Mouse (Mus musculus): ENCODE results near the gene Commd4. TPM values are rescaled to one million over a fixed set of nuclear protein-coding genes. Genes with fewer than 3 reads are reported as not detected.

Commd4 gene
- polyA plus RNA-seq, 1 experiment, result 150 TPM

DNA sequence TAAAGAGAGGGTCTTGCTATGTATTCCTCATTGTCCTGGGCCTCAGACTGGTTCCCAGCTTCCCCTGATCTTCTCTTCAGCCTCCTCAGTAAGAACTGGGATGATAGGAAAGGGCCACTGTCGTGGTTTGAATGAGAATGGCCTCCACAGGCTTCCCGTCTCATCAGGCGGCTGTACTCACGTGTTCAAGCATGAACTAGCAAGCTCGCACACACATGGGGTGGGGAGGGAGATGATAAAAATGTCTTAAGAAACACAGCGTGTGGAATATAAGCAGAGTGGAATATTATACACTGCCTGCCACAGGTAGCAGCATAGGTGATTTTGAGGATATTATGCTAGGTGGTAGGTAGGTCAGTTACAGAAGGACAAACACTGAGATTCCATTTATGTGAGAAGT, 9.1 kb downstream of the Commd4 start:
- no peak for DNase-seq
- Histone ChIP-seq H3K27ac (ENCODE audit: insufficient read depth, low read length) (peak overlapping the region; percentile 39; the same call in 1 of the 2 replicates), H3K27me3 (ENCODE audit: control insufficient read depth, insufficient read depth, low read length) (no peaks in the 10 kb centered on the region), H3K4me3 (replicated peaks; ENCODE audit: insufficient read depth, low read depth, low read length) (peak overlapping the region; percentile 68), H3K4me1 (ENCODE audit: control insufficient read depth, insufficient read depth, low read length) (peaks cover 9% of the 10 kb centered on the region; the same call in 1 of the 2 replicates)
- 59% methylated on average over 6 of the region's 6 CpGs for WGBS
- TF ChIP-seq POLR2A (IDR thresholded peaks at IDR 0.05; ENCODE audit: borderline replicate concordance, insufficient read depth, low read length), result no peak
- TF ChIP-seq CTCF (IDR thresholded peaks at IDR 0.05; ENCODE audit: borderline replicate concordance, insufficient read depth, low read depth, low read length), result no peak

DNA sequence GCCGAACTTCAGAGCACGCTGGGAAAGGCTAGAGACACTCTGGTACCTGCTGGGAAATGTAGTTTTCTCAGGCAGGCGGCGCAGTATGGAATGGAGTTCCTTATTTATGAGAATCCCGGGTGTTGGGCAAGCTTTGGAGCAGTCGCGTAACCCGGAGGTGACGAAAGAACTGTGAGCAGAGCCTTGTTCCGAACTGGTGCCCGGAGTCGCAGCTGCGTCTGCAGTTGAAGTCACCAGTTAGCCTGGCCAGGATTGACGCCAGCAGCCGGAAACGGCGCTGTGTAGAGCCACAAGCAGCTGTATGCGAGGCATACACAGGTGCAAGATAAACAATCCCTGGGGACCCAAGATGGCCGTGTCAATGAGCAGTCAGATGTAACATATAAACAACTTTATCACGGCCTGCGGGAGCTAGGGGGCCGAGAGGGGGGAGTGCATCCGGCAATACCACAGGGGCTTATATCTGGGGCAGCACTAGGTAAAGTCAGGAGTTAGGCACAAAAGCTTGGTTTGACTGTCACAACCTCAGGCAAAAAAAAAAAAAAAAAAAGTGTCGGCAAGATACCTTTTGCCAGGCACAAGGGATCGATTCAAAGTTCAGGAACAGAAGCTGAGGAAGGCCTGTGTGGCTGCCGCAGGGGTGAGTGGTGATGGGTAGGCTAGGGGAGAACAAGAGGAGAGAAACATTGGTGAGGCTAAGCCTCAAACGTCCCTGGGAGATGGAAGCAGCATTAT, 9.8 kb downstream of the Commd4 start, which contains the start of gene Neil1:
Gene Neil1, minus strand, starts transcription at position 162 of the 735 bp plus-strand sequence.
- Histone ChIP-seq H3K27ac (ENCODE audit: insufficient read depth, low read length) (peak within 1 kb of the TSS; percentile 93), H3K4me1 (ENCODE audit: control insufficient read depth, insufficient read depth, low read length) (peaks cover 9% of the 10 kb centered on the region; the same call in 1 of the 2 replicates), H3K4me3 (replicated peaks; ENCODE audit: insufficient read depth, low read depth, low read length) (peak within 1 kb of the TSS; percentile 68), H3K27me3 (ENCODE audit: control insufficient read depth, insufficient read depth, low read length) (no peaks in the 10 kb centered on the region)
- DNase-seq, result peak; percentile 90 to 94
- WGBS, result under 1% methylated on average over 27 of the region's 27 CpGs
- peak; percentile 83; the same call in 1 of the 2 replicates for TF ChIP-seq POLR2A (IDR thresholded peaks at IDR 0.05; ENCODE audit: borderline replicate concordance, insufficient read depth, low read length)
- TF ChIP-seq CTCF (IDR thresholded peaks at IDR 0.05; ENCODE audit: borderline replicate concordance, insufficient read depth, low read depth, low read length), result no peak

DNA sequence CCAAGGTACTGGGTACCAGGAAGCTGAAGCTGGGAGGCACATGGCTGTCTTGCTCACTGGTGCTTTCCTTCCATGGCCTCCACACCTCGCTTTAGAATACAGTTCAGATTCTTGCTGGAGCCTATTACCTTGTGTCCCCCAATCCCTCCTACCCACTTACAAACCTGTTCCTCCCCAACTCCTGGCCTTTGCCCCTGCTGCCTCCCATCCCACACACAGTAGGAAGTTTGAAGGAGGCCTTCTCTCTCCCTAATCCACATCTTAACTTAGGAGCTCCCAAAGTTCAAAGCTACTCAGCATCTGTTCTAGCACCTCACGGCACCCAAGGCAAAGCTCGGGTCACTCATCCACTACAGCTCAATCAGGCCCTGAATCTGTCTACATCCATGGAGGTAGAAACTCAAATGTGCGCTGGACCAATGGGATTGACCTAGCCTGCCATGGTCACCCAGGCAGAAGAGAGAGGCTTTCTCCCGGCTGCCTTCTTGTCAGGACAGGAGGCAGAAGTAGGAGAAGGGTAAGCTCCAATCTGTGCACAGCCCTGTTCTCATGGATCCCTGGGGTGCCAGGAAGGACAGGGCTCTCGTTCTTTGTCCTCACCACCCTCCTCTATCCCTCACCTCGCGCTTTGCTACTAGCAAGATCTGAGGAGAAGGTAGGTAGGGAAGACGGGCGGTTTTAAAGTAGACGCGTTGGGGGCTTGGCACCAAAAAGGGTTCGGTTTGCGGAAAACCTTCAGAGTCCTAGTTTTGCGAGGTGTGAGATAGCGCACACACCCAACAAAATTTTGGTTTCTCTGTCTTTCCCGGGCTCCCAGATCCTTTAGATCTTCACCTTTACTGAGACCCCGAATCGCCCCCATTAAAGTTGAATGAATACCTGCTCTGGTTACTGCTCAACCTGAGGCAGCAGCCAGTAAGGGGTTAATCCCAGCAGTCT, 10.7 kb downstream of the Commd4 start:
- TF ChIP-seq CTCF (IDR thresholded peaks at IDR 0.05; ENCODE audit: borderline replicate concordance, insufficient read depth, low read depth, low read length), result no peak
- TF ChIP-seq POLR2A (IDR thresholded peaks at IDR 0.05; ENCODE audit: borderline replicate concordance, insufficient read depth, low read length), result no peak
- WGBS, result 7% methylated on average over 19 of the region's 19 CpGs
- peak; percentile 53 to 60 for DNase-seq

DNA sequence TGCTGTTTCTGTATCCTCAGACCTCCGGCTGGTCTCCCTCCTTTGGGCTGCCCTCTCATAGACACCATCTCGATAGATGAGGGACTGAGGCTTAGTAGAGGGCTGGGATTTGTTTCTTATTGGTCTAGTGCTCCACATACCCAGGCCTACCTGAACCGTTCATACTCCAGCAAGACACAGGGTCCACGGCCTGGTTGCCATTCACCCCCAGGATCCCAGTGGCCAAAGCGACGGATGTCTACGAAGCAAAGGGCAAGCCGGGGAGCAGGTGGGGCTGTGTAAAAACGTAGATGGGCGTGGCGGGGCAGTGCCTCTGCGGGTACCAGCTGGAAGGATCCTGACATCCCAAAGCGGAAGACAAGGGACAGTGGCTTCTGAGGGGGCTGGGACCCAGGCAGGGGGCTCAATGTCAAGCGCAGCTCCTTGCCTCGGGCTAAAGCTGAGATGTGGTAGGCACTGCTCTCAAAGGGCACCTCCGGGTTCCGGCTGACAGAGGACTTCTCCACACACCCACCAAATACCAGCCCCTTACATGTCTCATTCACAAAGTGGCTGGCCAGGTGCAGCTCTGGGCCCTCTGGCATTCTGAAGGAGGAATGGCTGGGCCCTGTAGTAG, 11.6 kb downstream of the Commd4 start:
- no peak for DNase-seq
- TF ChIP-seq POLR2A (IDR thresholded peaks at IDR 0.05; ENCODE audit: borderline replicate concordance, insufficient read depth, low read length), result no peak
- TF ChIP-seq CTCF (IDR thresholded peaks at IDR 0.05; ENCODE audit: borderline replicate concordance, insufficient read depth, low read depth, low read length), result no peak
- Histone ChIP-seq H3K4me1 (ENCODE audit: control insufficient read depth, insufficient read depth, low read length) (peaks cover 9% of the 10 kb centered on the region; the same call in 1 of the 2 replicates), H3K27me3 (ENCODE audit: control insufficient read depth, insufficient read depth, low read length) (no peaks in the 10 kb centered on the region), H3K27ac (ENCODE audit: insufficient read depth, low read length) (0 out of 2 replicates have a peak overlapping the region, but pooled peaks have one; percentile 93), H3K4me3 (replicated peaks; ENCODE audit: insufficient read depth, low read depth, low read length) (no peak overlapping the region)
- 85% methylated on average over 17 of the region's 17 CpGs for WGBS

More for the DNA sequence above, 10.7 kb downstream of the Commd4 start:
- peak overlapping the region; percentile 93 for H3K27ac ChIP-seq (ENCODE audit: insufficient read depth, low read length)
- peak overlapping the region; percentile 68 for H3K4me3 ChIP-seq (replicated peaks; ENCODE audit: insufficient read depth, low read depth, low read length)
- H3K27me3 ChIP-seq (ENCODE audit: control insufficient read depth, insufficient read depth, low read length), result no peaks in the 10 kb centered on the region
- H3K4me1 ChIP-seq (ENCODE audit: control insufficient read depth, insufficient read depth, low read length), result peaks cover 9% of the 10 kb centered on the region; the same call in 1 of the 2 replicates

DNA sequence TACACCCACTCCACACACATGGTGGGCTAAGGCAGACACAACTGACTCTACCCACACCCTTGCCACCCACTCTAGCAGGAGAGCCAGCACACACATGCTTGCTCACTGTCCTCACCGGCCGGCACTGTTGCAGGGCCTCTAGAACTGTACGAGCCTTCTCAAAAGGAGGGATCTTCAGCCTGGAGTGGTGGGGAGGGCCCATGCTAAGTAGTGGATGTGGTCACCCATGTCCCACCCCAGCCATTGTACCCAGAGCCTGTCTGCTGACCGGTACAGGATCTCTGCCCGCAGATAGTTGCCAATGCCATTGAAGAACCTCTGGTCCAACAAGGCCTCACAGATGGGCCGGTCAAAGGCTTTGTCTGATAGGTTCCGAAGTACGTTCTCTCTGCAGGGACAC, 13.3 kb downstream of the Commd4 start:
- H3K27ac ChIP-seq (ENCODE audit: insufficient read depth, low read length), result no peak overlapping the region
- WGBS, result 85% methylated on average over 8 of the region's 8 CpGs
- peaks cover 9% of the 10 kb centered on the region; the same call in 1 of the 2 replicates for H3K4me1 ChIP-seq (ENCODE audit: control insufficient read depth, insufficient read depth, low read length)
- no peak for DNase-seq
- H3K27me3 ChIP-seq (ENCODE audit: control insufficient read depth, insufficient read depth, low read length), result no peaks in the 10 kb centered on the region
- no peak overlapping the region for H3K4me3 ChIP-seq (replicated peaks; ENCODE audit: insufficient read depth, low read depth, low read length)
- TF ChIP-seq CTCF (IDR thresholded peaks at IDR 0.05; ENCODE audit: borderline replicate concordance, insufficient read depth, low read depth, low read length) (no peak), POLR2A (IDR thresholded peaks at IDR 0.05; ENCODE audit: borderline replicate concordance, insufficient read depth, low read length) (no peak)

DNA sequence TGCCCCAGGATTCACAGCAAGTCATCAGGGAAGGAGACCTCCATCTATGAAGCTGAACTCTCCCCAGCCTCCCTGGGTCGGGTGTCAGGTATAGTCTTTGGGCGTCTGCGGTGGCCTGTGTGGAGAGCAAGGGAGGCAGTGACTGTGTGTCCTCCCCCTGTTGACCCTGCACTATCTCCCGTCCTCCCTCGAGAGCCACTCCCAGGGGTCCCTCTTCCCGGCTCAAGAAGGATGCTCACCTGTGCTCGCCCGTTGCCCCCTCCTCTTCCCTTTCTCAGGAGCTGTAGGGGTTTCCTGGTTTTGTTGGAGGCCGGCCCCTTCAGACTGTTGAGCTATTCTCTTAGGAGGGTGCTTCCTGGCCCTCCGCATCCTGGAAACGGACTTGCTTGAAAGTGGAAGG, 14.9 kb downstream of the Commd4 start:
- TF ChIP-seq POLR2A (IDR thresholded peaks at IDR 0.05; ENCODE audit: borderline replicate concordance, insufficient read depth, low read length) (no peak), CTCF (IDR thresholded peaks at IDR 0.05; ENCODE audit: borderline replicate concordance, insufficient read depth, low read depth, low read length) (no peak)
- H3K4me3 ChIP-seq (replicated peaks; ENCODE audit: insufficient read depth, low read depth, low read length), result no peak overlapping the region
- DNase-seq, result no peak
- H3K27ac ChIP-seq (ENCODE audit: insufficient read depth, low read length), result no peak overlapping the region
- H3K27me3 ChIP-seq (ENCODE audit: control insufficient read depth, insufficient read depth, low read length), result no peaks in the 10 kb centered on the region
- 83% methylated on average over 11 of the region's 11 CpGs for WGBS
- peaks cover 9% of the 10 kb centered on the region; the same call in 1 of the 2 replicates for H3K4me1 ChIP-seq (ENCODE audit: control insufficient read depth, insufficient read depth, low read length)
